Mouse (Mus musculus) erythroid progenitor cell, adult 5-6 weeks (primary cell): ENCODE measurements around the gene Rnf4. TPM values are rescaled to one million over a fixed set of nuclear protein-coding genes. Genes with fewer than 3 reads are reported as not detected.

Experiments used
- ATAC-seq: replicated peaks from 2 replicates; pipeline ENCODE4 v1.8.0; 2016; ENCODE audit warnings: moderate number of reproducible peaks, mild to moderate bottlenecking, moderate TSS enrichment, inconsistent platforms; ENCODE audit not compliant: poor library complexity, low FRiP score, severe bottlenecking
- total RNA-seq, 2 experiments: library from RNA; stranded (forward) in 1 of 2; stranded (reverse) in 1 of 2; fragments of 150-400 nt in 1 of 2; fragments of 186-747, 209-891 nt in 1 of 2; gene quantifications; 2 replicates each; pipeline versions ENCODE4 v1.2.3 to v1.2.4; 2015 to 2017; ENCODE audit warnings: low replicate concordance in 2 of 2

Rnf4 gene
- total RNA-seq, 2 experiments from 2014 or later: 134 to 141 TPM

GRCm38 (mm10) chr5:34397866-34398265, 61.8 kb downstream of the Rnf4 start:
- ATAC-seq: no peak

GRCm38 (mm10) chr5:34398326-34398725, 62.2 kb downstream of the Rnf4 start:
- ATAC-seq: no peak

Other genes starting within 250 kb of the Rnf4 start
- gene Poln, start 166.8 kb upstream of the Rnf4 start, total RNA-seq (2015; ENCODE audit: low replicate concordance): 1.1 and 4.2 TPM in 2 replicates
- gene Poln, start 166.8 kb upstream of the Rnf4 start, total RNA-seq (2017; ENCODE audit: low replicate concordance): 1.7 and 7.3 TPM in 2 replicates
- gene Haus3, start 166.8 kb upstream of the Rnf4 start, total RNA-seq (2015; ENCODE audit: low replicate concordance): 61.6 and 90.5 TPM in 2 replicates
- 99.5 and 120 TPM in 2 replicates for gene Haus3, start 166.8 kb upstream of the Rnf4 start, total RNA-seq (2017; ENCODE audit: low replicate concordance)
- 4.7 and 7.1 TPM in 2 replicates for gene Mxd4, start 148.6 kb upstream of the Rnf4 start, total RNA-seq (2015; ENCODE audit: low replicate concordance)
- 3.6 and 13.6 TPM in 2 replicates for gene Mxd4, start 148.6 kb upstream of the Rnf4 start, total RNA-seq (2017; ENCODE audit: low replicate concordance)
- gene Zfyve28, start 47.8 kb upstream of the Rnf4 start, total RNA-seq (2015; ENCODE audit: low replicate concordance): not detected in 2 replicates
- 0.30 TPM in 1 of 2 replicates, not detected in the other for gene Zfyve28, start 47.8 kb upstream of the Rnf4 start, total RNA-seq (2017; ENCODE audit: low replicate concordance)
- gene Cfap99, start 47.7 kb upstream of the Rnf4 start, total RNA-seq (2015; ENCODE audit: low replicate concordance): not detected in 2 replicates
- gene Cfap99, start 47.7 kb upstream of the Rnf4 start, total RNA-seq (2017; ENCODE audit: low replicate concordance): not detected in 2 replicates
- gene Fam193a, start 33.6 kb downstream of the Rnf4 start, total RNA-seq (2015; ENCODE audit: low replicate concordance): 59.1 and 67.1 TPM in 2 replicates
- 48.8 and 89.6 TPM in 2 replicates for gene Fam193a, start 33.6 kb downstream of the Rnf4 start, total RNA-seq (2017; ENCODE audit: low replicate concordance)
- 3.2 TPM in 1 of 2 replicates, not detected in the other for gene Tnip2, start 177.7 kb downstream of the Rnf4 start, total RNA-seq (2015; ENCODE audit: low replicate concordance)
- gene Tnip2, start 177.7 kb downstream of the Rnf4 start, total RNA-seq (2017; ENCODE audit: low replicate concordance): 0.23 and 7.4 TPM in 2 replicates
- gene Sh3bp2, start 189.5 kb downstream of the Rnf4 start, total RNA-seq (2015; ENCODE audit: low replicate concordance): 1.7 and 4.3 TPM in 2 replicates
- gene Sh3bp2, start 189.5 kb downstream of the Rnf4 start, total RNA-seq (2017; ENCODE audit: low replicate concordance): 3.9 and 6.0 TPM in 2 replicates
- gene Add1, start 237.4 kb downstream of the Rnf4 start, total RNA-seq (2015; ENCODE audit: low replicate concordance): 547 and 570 TPM in 2 replicates
- gene Add1, start 237.4 kb downstream of the Rnf4 start, total RNA-seq (2017; ENCODE audit: low replicate concordance): 969 and 1,003 TPM in 2 replicates